Mouse (Mus musculus): ENCODE results near the gene Pla2g6.

DNA sequence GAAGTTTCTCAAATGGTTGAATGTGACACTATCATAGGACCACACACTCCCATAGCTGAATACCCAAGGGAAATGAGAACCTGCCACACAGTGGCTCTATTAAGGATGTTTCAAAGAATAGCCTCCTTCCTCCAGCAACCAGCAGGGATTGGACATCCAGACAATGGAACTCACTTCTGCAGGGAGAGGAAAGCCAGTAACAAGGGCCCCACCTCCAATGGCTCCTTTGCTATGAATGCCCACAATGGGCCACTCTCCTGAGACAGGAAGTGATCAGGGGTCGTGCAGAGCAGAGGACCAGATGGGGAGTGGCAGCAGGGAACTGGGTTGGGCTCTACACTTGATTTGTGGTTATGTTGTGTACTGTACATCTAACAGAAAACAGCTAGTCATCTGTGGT is 59.7 kb downstream of the Pla2g6 start:
- no peak for TF ChIP-seq POLR2A (IDR thresholded peaks at IDR 0.05; ENCODE audit: extremely low read depth, insufficient read depth, low read length)
- no peak for TF ChIP-seq CTCF (IDR thresholded peaks at IDR 0.05; ENCODE audit: extremely low read depth, insufficient read depth, low read length)

All from cortical plate, adult 2 months (tissue).